Mouse (Mus musculus): ENCODE data around the gene Zfp646.
A peak's percentile ranks its signal among the peaks of the same experiment; 100 is the strongest.

- peak; percentile 89 for TF ChIP-seq POLR2A (IDR thresholded peaks at IDR 0.05; ENCODE audit: insufficient read depth, low read depth, low read length)
- TF ChIP-seq EP300 (IDR thresholded peaks at IDR 0.05; ENCODE audit: insufficient read depth, low read depth, low read length) = no peak
Observed at GRCm38 (mm10) chr7:127903971-127904796, 28.2 kb downstream of the Zfp646 start, which contains the start of gene Bckdk.

Measured in heart, adult 2 months (tissue).